Mouse (Mus musculus): ENCODE measurements around the gene Grtp1. TPM values are rescaled to one million over a fixed set of nuclear protein-coding genes. Genes with fewer than 3 reads are reported as not detected.

The Grtp1 gene
- 10 to 100 TPM; 11.5 to 15.0 TPM for total RNA-seq (2021)
- long read RNA-seq, experiment 1, partial matches to known transcripts = 1 of 14 reads
- long read RNA-seq, experiment 1, other reads (novel, unspliced or antisense) = 13 of 14 reads
- long read RNA-seq, experiment 2, partial matches to known transcripts = 1 of 11 reads
- long read RNA-seq, experiment 2, other reads (novel, unspliced or antisense) = 7 of 11 reads

DNA sequence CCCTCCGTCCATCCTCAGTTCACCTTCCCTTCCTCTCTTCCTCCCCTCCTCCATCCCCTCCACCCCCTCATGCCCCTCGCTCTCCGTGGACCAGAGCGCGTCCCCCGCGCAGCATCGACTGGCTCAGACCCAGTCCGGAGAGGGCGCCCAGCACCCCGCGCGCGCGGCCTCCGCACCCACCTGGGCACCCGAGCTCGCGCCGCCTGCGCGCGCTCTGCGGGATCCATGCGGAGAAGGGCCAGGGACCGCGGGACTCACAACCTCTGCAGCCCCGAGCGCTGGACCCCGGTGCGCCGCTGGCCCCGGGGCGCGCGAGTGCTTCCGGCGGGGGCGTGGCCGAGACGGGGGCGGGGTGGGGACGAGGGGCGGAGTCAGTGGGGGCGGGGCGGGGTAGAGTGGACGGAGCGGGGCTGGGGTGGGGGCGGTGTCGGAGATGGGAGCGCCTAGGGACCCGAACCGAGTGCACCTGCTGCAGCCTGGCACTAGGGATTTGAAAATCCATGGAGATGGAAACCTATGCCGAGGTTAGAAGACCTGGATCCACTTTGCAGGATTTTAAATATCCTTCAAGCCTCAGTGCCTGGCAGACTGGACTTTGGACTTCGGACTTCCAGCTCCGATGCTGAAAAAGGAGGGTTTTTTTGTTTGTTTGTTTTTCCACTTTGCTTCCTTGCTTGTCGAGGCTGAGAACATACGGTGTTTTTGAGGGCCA lies at the start of gene Grtp1:
Gene Grtp1, minus strand, starts transcription at position 320 of the 712 bp plus-strand sequence.
- DNase-seq (ENCODE audit: low spot score) = peak; percentile 30

DNA sequence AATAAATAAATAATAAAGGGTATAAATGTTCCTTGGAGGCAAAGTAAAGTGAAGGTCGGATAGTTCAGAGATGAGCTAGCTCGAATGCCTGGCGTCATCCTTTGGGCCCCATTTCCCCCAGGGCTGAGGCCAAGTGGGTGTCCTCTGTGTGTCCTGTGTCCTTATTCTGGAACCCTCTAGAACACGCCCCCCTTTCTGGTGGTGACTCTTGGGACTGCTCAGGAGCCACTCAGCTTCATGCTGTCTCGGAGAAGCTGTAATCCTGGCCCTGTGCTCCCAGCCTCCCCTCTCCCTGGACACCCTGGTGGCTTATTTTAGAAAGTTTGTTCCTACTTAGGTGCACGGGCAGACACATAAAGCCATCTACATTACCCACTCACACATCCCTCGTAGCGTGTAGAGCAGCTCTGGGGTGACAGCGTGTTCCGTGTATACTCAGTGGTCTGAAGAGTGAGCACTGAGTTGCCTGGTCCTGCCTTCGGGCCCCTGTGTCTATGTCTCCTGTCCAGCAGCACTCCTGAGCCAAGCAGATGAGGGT lies 44.0 kb upstream of the Grtp1 start:
- DNase-seq (ENCODE audit: low spot score) = peak; percentile 32

DNA sequence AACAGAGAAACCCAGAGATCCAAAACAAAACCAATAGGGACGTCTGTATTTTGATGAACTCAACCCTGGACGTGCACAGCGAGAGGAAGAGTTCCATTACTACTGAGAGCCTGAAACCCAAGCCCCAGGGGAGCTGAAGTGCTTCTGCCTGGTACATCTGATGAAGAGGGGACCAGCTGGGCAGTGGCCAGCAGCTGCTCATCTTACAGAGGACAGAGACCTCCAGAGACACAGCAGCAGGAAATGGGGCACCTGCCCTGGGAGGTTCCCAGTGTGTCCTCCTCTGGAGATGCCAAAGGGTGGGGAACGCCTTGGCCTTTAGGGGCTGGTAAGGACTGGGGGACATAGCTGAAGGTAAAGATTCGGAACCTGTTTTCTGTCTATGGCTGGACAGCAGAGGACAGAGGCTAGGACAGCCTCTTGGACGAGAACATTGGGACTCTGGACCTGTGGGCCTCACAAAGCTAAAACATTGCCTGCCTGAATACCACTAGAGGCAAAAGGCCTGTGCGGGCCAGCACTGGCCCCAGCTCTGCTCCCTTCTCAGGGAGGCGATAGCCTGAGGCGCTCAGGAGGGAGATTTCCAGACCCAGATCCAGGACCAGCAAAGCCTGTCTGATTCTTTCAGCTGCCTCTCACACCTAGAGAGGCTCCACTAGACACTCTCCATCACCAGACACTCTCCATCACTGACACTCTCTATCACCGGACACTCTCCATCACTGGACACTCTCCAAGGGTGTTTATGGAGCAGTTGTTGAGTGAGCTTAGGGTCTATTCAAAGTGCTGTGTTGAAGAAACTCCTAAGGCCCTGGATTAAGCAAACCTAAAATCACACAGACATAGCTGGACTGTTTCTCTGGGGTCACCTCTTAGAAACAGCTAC lies 42.8 kb upstream of the Grtp1 start:
- DNase-seq (ENCODE audit: low spot score) = peak; percentile 43

DNA sequence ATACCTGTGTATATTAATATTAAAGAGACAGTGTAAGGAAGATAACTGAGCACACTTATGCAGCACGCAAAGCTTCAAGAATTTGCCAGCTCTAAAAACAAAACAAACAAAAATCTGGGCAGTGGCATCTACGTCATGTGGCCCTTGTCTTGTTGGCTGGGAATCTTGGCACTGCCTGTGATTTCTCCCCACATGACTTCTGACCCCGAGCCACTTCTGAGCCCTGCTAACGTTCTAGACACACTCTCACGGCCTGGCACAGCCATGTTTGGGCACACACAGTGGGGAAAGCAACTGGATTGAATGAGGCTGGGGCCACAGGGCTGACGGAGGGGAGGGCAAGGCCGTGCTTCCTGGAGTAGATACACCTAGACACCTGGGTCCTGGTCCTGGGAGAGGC lies 40.3 kb upstream of the Grtp1 start:
- DNase-seq (ENCODE audit: low spot score) = no peak

DNA sequence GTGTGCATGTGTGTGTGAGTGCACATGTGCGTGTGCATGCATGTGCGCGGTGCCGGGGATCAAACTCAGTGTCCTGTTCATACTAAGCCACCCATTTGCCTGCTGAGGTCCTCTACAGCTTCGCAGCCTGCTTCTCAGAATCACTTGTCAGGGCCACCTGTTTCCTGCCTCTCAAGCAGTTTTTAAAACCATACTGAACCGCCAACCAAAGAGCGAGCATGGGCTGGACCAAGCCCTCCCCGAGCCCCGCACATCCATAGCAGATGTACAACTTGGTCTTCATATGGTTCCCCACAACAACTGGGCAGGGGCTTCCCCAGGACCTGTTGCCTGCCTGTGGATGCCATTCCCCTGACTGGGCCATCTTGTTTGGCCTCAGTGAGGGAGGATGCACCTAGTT lies 39.6 kb upstream of the Grtp1 start:
- no peak for DNase-seq (ENCODE audit: low spot score)

DNA sequence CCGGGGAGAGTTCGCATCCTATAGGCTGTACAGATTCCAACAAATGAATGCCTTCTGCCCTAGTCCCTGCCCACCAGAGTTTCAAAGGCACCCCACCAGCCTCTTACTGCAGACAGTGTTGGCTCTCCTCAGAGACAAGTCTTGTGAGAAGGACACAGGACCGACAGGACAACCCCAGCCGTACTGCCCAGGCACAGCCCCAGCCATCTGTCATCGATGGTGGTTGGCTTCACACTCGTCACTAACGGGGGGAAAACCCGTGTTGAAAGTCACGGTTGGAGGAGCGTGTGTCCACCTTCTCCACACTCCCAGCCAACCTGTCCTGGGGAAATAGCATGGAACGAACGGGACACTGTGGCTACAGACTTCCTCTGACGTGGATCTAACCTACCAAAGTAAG lies 34.4 kb upstream of the Grtp1 start:
- no peak for DNase-seq (ENCODE audit: low spot score)

DNA sequence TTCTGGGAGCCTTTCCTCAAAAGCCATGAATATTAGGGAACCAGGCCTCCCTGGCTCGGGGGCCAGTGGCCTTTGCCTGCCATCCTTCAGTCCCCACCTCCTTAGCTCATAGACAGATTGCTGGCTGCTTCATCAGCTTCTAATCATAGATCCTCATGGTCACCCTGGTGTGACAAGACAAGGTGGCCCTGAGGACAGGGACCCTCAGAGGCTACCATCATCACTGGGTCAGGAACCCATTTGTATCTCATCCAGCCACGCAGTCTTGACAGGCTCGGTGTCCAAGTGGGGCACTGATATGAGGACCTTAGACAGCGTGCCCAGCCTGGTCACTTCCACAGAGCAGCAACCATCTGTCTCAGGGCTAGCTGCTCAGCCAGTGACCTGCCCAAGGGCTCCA lies 30.1 kb upstream of the Grtp1 start:
- no peak for DNase-seq (ENCODE audit: low spot score)

DNA sequence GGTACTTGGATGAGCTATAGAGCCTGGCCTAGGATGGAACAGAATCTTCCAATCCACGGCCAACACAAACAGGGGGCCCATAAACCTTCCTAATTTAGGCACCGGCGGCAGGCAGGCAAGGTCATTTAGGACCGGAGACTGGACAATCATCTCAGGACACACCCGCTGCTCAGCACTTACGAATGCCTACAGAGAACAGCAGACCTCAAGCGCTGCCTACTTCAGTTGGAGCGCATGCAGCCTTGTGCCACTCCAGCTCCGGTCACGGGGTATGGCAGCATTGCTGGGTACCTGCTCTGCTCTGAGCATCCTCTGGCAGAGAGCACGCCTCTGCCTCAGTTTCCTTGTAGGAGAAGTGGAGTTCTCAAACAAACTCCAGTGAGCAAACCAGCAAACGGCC lies 29.4 kb upstream of the Grtp1 start:
- no peak for DNase-seq (ENCODE audit: low spot score)

DNA sequence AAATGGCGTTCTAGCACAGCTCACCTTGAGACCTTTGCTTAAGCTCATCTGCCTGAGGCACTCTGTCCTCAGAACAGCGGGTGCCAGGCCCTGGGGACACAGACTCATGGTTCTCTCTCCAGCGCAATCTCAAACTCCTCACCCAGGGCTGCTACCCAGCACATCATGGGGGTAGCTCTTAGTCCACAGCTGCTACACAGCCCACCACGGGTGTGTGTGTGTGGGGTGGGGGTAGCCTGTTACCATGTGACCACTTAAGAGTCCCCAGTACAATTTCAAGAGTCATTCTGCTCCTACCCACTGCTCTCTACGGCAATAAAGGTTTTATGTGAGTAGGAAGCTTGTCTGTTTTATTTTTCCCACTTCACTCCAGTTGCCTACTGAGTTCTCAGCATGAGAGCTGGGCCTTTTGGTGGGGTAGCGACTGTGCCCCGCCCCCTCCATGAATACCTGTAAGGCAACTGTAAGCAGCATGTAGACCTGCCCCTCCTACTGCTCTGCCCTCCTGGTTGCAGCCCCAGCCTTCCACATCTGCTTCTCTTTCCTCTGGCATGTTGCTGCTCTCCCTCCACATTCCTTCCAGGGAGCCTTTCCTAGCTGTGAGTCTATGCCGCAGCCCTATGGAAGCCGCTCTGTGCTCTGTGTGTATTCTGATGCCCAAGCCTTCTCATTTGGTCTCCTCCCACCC lies 28.6 kb upstream of the Grtp1 start:
- no peak for DNase-seq (ENCODE audit: low spot score)

DNA sequence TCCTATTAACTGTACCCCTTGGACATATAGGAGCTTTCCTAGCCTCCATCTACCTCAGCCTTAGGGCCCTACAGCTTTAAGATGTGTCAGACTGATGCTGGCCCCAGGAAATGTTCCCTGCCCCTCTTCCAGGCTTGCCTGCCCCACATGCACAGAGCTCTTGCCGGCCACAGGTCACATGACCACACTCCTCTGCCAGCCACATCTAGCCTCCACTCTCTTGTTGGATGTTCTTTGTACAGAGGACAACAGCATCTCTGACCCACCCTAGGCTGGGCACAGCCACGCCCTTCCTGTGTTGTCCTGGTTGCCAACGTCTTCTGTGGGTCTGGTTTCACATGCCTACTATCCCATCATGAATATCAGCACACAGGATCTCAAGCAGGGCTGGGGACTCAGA lies 26.8 kb upstream of the Grtp1 start:
- no peak for DNase-seq (ENCODE audit: low spot score)

DNA sequence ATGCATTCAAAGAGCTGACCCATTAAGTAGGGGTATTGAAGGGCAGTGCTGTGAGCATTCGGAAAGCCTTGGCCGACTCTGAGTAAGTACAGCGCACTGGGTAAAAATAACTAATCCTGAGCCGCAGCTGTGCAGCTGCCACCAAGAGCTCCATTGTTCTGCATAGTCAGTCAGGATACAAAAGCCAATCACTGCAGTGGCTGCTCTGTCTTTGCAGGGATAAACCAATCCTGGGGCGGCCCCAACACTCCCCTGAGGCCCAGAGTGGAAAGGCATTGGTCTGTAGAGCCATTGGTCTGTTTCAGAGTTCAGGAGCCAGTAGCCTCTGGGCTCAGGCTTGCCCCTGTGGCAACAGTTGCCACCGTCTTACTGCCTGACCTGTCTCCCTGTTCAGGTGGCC lies 25.9 kb upstream of the Grtp1 start:
- DNase-seq (ENCODE audit: low spot score) = no peak

DNA sequence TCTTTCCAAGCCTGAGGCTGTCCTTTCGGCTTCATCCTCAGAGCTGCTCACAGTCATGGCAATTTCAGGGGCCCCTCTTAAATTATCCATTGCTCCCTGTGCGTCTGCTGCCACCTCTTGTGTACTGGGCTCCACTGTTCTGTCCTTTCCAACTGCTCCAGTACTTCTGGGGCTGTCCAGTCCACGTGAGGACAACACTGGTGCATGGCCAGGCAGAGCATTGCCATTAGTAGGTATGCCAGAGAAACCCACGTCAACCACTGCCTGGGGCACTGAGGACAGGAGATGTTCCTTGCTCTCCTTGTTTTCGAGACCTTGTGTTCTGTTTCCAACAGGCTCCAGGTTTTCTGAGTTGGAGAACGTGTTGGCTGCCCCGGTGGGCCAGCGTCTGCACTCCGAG lies 24.0 kb upstream of the Grtp1 start:
- no peak for DNase-seq (ENCODE audit: low spot score)

DNA sequence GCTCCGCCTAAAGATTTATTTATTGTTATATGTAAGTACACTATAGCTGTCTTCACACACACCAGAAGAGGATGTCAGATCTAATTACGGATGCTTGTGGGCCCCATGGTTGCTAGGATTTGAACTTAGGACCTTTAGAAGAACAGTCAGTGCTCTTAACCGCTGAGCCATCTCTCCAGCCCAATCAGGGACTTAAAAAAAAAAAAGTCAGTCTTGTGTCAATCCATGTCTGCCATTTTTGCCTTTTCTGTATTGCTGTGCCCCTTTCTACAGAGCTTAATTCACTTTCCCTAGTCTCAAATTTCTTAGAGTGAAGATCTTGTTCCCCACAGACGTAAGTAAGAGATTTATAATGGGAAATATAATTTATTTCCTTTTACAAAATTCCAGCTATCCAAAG lies 18.0 kb upstream of the Grtp1 start:
- no peak for DNase-seq (ENCODE audit: low spot score)

DNA sequence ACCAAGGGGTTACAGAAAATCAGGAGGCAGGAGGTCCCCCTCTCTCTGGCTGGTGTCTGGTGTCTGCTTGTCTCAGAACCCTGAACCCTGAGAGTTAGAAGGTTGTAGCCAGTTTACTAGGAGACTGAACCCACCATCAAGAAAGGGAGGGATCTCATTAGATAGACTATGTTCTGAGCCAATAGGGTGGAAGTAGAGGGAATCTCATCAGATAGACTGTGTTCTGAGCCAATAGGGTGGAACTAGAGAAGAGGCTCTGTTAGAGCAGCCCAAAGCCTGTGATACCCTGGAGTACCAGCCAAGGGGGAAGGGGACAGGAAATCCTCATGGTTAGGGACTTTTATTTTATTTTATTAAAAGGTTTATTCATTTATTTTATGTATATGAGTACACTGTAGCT lies 17.6 kb upstream of the Grtp1 start:
- no peak for DNase-seq (ENCODE audit: low spot score)

DNA sequence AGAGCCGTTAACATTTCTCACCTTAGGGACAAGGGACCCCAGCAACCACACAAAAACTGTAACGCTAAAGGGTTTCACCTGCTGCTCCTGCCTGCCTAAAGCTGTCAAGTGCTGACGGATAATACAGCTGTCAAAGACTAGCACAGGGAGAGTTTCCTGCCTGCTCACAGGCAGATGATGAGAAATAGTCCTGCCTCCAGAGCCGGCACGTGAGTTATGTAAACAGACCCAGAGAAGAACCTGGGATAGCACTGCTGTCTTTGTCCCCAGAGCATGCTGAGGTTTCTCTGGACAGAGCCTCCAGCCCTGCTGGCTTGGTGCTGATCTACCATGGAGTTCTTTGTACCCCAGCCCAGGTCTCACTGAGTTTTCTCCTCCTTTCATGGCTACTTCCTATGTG lies 16.7 kb upstream of the Grtp1 start:
- DNase-seq (ENCODE audit: low spot score) = no peak

DNA sequence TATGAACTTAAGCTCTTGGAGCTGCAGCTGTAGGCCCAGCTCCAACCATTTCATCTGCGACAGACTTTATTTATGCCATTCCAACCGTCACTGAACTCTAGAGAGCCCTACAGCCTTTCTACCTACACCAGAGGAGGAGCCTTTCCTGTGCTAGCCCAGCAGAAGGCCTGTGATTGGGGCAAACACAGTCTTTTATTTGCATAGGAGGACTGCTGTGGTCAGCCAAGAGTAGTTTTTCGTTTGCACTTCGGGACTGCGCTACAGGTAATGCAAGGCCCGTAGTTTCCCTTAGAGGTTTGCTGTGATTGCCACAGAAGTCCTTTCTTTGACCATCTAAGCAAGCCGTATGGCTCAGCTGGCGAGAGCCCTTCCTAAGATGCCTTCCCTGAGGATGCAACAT lies 16.0 kb upstream of the Grtp1 start:
- DNase-seq (ENCODE audit: low spot score) = no peak

DNA sequence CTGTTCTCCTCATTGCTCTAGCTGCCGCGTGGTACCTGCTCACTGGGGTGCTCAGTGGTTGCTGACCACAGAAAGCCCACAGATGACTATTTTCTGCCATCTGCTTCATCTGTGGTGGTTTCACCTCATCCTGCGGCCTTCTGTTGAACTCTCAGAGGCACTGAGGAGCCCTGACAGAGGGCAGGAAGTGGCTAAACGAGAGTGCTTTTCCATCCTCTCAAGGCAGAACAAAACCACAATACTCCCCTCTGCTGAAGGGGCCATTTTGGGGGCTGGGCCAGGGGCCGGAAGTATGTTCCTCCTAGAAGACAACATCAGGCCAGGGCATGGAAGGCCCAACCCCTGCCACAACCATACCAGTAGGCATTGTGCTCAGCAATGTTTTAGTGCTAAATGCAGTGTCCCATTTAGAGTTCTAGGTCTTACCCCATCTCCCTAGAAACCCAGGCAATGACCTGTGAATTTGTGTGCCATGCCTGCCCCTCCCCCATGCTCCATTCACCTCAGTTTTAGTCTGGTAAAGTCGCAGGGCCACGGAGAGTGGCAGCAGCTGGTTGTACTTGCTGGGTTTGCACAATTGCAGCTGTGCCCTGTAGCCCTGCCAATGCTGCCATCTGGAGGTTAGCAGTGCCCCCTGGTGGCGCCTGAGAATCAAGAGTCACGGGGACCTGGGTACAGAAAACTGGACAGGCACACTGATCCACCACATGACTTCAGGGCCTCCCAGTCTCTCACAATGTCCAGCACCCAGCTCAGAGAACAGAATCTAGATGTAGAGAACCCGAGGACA lies 13.3 kb upstream of the Grtp1 start:
- peak; percentile 95 for DNase-seq (ENCODE audit: low spot score)

DNA sequence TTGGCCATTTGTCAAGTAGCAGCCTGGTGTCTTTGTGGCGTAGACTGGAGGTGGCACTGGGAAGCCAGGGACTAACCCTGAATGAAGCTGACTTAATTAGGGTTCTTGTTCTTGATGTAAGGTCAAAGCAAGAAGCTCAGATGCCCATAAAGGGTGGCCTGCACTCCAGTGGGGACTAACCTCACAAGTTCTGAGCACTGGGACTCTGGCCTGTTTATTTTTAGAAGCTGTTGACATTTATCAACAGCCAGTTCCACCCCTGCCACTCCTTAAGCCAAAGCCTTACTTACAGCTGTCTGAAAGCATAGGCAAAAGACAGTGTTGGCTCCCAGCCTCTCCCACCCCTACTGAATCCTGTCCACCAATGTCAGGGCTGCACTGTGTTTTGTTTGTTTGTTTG lies 9.3 kb upstream of the Grtp1 start:
- peak; percentile 71 for DNase-seq (ENCODE audit: low spot score)

DNA sequence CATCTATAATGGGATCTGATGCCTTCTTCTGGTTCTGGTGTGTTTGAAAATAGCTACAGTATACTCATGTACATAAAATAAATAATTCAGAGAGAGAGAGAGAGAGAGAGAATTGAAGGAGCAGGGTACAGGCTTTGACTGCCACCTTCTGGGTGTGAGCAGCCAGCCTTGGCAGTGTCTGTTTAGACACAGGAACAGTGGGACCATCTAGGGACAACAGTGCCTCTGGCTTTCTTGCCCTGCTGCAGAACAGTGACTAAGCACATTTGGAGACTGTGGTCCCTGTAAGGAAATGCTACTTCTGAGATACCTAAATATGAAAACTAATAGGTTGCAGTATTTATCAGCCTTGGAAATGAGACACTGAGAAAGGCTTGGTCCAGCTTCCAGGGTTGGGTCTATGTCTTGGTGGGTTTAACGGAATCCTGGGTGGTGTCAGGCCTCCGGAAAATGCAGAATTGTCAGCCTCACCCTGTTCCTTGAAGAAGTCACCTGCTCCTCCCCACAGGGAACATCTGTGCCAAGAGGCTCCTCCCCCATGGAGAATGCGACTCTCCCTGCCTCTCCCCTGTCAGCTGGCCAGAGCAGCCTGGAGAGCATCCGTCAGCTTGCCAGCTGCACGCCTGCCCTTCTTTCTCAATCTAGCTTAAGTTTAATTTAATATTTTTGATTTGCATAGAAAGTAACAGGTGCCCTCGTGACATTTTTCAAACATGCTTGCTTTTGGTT lies 8.4 kb upstream of the Grtp1 start:
- DNase-seq (ENCODE audit: low spot score) = peak; percentile 89

DNA sequence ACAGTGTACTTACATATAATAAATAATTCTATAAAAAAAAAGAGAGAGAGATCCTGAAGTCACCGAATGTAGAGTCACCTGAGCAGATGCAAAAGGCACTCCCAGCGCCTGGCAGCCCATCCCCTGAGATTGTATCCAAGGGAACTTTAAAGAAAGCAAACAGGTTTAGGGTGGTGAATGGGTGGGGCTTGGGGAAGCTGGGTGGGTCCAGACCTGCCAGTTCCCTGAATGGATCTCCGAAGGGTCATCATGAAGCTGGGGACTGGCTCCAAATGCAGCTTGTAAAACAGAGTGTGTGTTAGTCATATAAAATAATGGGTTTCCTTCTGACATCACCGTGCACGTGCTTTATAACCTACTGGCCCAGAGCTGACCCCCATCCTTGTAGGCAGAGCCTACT lies 5.9 kb upstream of the Grtp1 start:
- DNase-seq (ENCODE audit: low spot score) = no peak
